Mouse (Mus musculus) spleen, adult 18-20 months (tissue): ENCODE measurements around the gene Maneal.

Experiments
- DNase-seq, 2 experiments: peaks; one replicate each; pipeline ENCODE4 v3.0.0; 2022; ENCODE audit warnings: mixed read lengths in 2 of 2

Maneal gene

GRCm38 (mm10) chr4:124861283-124862188 lies at the start of gene Maneal:
Gene Maneal, minus strand, starts transcription at chr4:124862171.
- DNase-seq = no peak

- DNase-seq = no peak
These were observed 44.2 kb upstream of the Maneal start for GRCm38 (mm10) chr4:124905971-124906822.

GRCm38 (mm10) chr4:124905417-124905816 lies 43.4 kb upstream of the Maneal start:
- DNase-seq = no peak

GRCm38 (mm10) chr4:124899906-124900305 lies 37.9 kb upstream of the Maneal start:
- no peak for DNase-seq

GRCm38 (mm10) chr4:124898428-124898827 lies 36.5 kb upstream of the Maneal start:
- DNase-seq = no peak

GRCm38 (mm10) chr4:124894508-124895428 lies 32.8 kb upstream of the Maneal start:
- no peak for DNase-seq

- DNase-seq = no peak
These were observed 31.8 kb upstream of the Maneal start for GRCm38 (mm10) chr4:124893769-124894168.

GRCm38 (mm10) chr4:124890831-124891230 lies 28.9 kb upstream of the Maneal start:
- no peak for DNase-seq

GRCm38 (mm10) chr4:124889935-124890334 lies 28.0 kb upstream of the Maneal start:
- no peak for DNase-seq

GRCm38 (mm10) chr4:124888702-124889101 lies 26.7 kb upstream of the Maneal start:
- no peak for DNase-seq

- no peak for DNase-seq
These were observed 20.3 kb upstream of the Maneal start for GRCm38 (mm10) chr4:124882151-124882729.

- DNase-seq = no peak
These were observed 19.5 kb upstream of the Maneal start for GRCm38 (mm10) chr4:124881341-124881908.

- DNase-seq = no peak
These were observed 18.6 kb upstream of the Maneal start, which contains the start of gene Epha10 for GRCm38 (mm10) chr4:124880599-124880998. Gene Epha10, plus strand, starts transcription at chr4:124880899.

- DNase-seq = no peak
These were observed 10.7 kb upstream of the Maneal start for GRCm38 (mm10) chr4:124872719-124873118.

- DNase-seq = peak in 1 of 2 experiments; percentile 35
These were observed 1.5 kb downstream of the Maneal start for GRCm38 (mm10) chr4:124860446-124860845.

GRCm38 (mm10) chr4:124858370-124858769 lies 3.6 kb downstream of the Maneal start:
- DNase-seq = no peak

- DNase-seq = no peak
These were observed 5.7 kb downstream of the Maneal start for GRCm38 (mm10) chr4:124856294-124856693.

- peak; percentile 62 to 69 for DNase-seq
These were observed 10.9 kb downstream of the Maneal start, which contains the start of gene 1110065P20Rik for GRCm38 (mm10) chr4:124850933-124851658. Gene 1110065P20Rik, minus strand, starts transcription at chr4:124851196.

GRCm38 (mm10) chr4:124850261-124850913 lies 11.6 kb downstream of the Maneal start, which contains the start of gene Yrdc:
Gene Yrdc, plus strand, starts transcription at chr4:124850679.
- DNase-seq = peak; percentile 86 to 93

GRCm38 (mm10) chr4:124849631-124850260 lies 12.2 kb downstream of the Maneal start:
- DNase-seq = peak; percentile 10 to 14
